Mouse (Mus musculus): ENCODE results near the gene Ctsh.

- TF ChIP-seq POLR2A (IDR thresholded peaks at IDR 0.05; ENCODE audit: extremely low read depth, insufficient read depth, low read length) = no peak
- no peak for TF ChIP-seq CTCF (IDR thresholded peaks at IDR 0.05; ENCODE audit: low read depth, low read length)
Observed at GRCm38 (mm10) chr9:90053852-90054251, at the start of gene Ctsh.

Data from liver, adult 2 months (tissue).